Mouse (Mus musculus) kidney, postnatal 14 days (tissue): ENCODE results near the gene Tmem199.
"Not testable (repeated sequence)": the region's sequence is repeated elsewhere in the genome, so short reads cannot be mapped to it uniquely, and the experiment has no call there.

Source experiments
- DNase-seq: peaks from one replicate; pipeline ENCODE4 v3.0.0; 2022; ENCODE audit warnings: mixed read lengths

Tmem199 gene

GRCm38 (mm10) chr11:78512025-78512957 is at the start of gene Tmem199, which contains the start of gene Poldip2:
TSS of gene Tmem199 (minus strand) at chr11:78512172.
TSS of gene Poldip2 (plus strand) at chr11:78512193.
- peak; percentile 94 for DNase-seq

- peak; percentile 86 for DNase-seq
Measured at GRCm38 (mm10) chr11:78560447-78560846, 48.5 kb upstream of the Tmem199 start.

GRCm38 (mm10) chr11:78557241-78557640 is 45.3 kb upstream of the Tmem199 start:
- peak; percentile 47 for DNase-seq

GRCm38 (mm10) chr11:78556070-78556469 is 44.1 kb upstream of the Tmem199 start:
- no peak for DNase-seq

GRCm38 (mm10) chr11:78555623-78556022 is 43.7 kb upstream of the Tmem199 start:
- DNase-seq = no peak

GRCm38 (mm10) chr11:78551059-78551398 is 39.1 kb upstream of the Tmem199 start:
- no peak for DNase-seq

GRCm38 (mm10) chr11:78550168-78551058 is 38.4 kb upstream of the Tmem199 start, which contains the start of gene Tmem97:
TSS of gene Tmem97 (minus strand) at chr11:78550777.
- peak; percentile 97 for DNase-seq

- no peak for DNase-seq
Measured at GRCm38 (mm10) chr11:78549491-78549987, 37.6 kb upstream of the Tmem199 start.

GRCm38 (mm10) chr11:78547718-78548460 is 35.9 kb upstream of the Tmem199 start:
- DNase-seq = no peak

GRCm38 (mm10) chr11:78545181-78545580 is 33.2 kb upstream of the Tmem199 start:
- no peak for DNase-seq

GRCm38 (mm10) chr11:78544449-78545111 is 32.6 kb upstream of the Tmem199 start:
- no peak for DNase-seq

GRCm38 (mm10) chr11:78540358-78540757 is 28.4 kb upstream of the Tmem199 start:
- no peak for DNase-seq

- no peak for DNase-seq
Measured at GRCm38 (mm10) chr11:78536690-78537084, 24.7 kb upstream of the Tmem199 start.

GRCm38 (mm10) chr11:78536080-78536689 is 24.2 kb upstream of the Tmem199 start, which contains the start of the genes Tnfaip1 and Ift20:
TSS of gene Tnfaip1 (minus strand) at chr11:78536332.
TSS of gene Ift20 (plus strand) at chr11:78536361.
- DNase-seq = peak; percentile 99

- peak; percentile 76 for DNase-seq
Measured at GRCm38 (mm10) chr11:78535376-78536079, 23.6 kb upstream of the Tmem199 start.

- DNase-seq = no peak
Measured at GRCm38 (mm10) chr11:78534516-78534915, 22.5 kb upstream of the Tmem199 start.

- not testable (repeated sequence) for DNase-seq
Measured at GRCm38 (mm10) chr11:78531515-78531914, 19.5 kb upstream of the Tmem199 start.

- peak; percentile 80 for DNase-seq
Measured at GRCm38 (mm10) chr11:78531046-78531445, 19.1 kb upstream of the Tmem199 start.

GRCm38 (mm10) chr11:78530001-78530400 is 18.0 kb upstream of the Tmem199 start:
- DNase-seq = no peak

- no peak for DNase-seq
Measured at GRCm38 (mm10) chr11:78528714-78529113, 16.7 kb upstream of the Tmem199 start.

GRCm38 (mm10) chr11:78524838-78525237 is 12.9 kb upstream of the Tmem199 start:
- DNase-seq = no peak
